Mouse (Mus musculus) E14TG2a.4 (cell line): ENCODE data around the gene Afdn.

Source experiments
- CTCF ChIP-seq: conservative IDR thresholded peaks from 2 replicates; pipeline ENCODE4 v1.5.1; 2014; ENCODE audit warnings: low read length
- NANOG ChIP-seq: IDR thresholded peaks from 2 replicates; pipeline ENCODE4 v1.6.1; 2014; ENCODE audit warnings: borderline replicate concordance, low read length, mixed read lengths

DNA sequence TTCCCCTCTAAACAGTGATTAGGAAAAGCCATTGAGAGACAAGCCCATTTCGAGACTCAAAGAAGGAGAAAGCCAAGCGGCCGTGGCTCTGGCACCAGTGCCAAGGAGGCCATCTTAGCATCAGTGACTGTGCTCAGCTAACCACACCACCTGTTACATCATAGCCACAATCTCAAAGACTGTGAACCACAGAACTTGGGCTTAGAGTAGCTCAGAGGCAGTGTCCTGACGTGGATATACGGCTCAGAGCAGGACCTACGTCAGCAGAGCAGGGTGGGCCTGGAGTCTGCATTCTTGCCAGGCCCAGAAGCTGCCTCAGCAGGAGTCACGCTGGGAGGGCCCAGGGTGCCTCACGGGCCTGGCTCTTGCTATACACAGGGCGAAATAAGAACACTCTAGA, 44.8 kb upstream of the Afdn start:
- TF ChIP-seq CTCF (no peak), NANOG (no peak)
